Mouse (Mus musculus): ENCODE data around the gene G430095P16Rik. TPM values are rescaled to one million over a fixed set of nuclear protein-coding genes. Genes with fewer than 3 reads are reported as not detected.
A peak's percentile ranks its signal among the peaks of the same experiment; 100 is the strongest.

G430095P16Rik gene
- polyA plus RNA-seq (2015; fragmentation: Nextera tagmentation; extraction: Ambion mirVana) = 2.3 and 2.8 TPM in 2 replicates

DNA sequence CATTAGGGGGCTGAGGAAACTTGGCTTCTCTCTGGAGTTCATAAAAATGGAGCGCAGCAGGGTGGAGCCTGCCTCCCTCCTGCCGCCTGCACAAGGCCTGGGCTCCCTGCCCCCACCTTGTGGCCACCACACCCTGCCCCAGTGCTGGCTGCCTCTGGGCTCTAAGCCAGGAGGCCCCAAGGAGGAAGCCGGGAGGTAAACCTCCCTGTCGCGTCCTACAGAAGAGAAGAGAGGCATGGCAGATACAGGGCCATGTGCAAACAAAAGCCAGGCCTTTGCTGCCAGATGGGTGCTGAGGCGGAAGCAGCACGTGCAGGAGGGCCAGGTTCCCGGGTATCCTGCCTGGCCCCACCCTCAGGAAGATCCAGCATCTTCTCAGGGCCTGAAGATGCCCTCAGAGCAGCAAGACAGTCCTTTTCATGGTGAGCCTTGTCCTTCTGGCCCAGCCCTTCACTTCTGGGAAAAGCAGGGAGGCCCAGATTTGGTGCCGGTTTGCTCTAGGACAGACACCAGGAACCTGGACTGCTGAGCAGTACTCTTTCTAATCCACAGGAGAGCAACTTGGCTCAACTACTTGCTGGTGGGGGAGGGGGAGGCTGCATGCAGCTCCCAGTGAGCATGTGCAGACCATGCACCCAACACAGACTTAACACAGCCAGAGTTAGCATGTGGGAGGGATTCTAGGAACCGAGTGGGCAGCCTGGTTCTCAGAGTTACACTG, at the start of gene G430095P16Rik:
TSS of gene G430095P16Rik (plus strand) at position 158 of the 721 bp plus-strand sequence.
- Histone ChIP-seq H3K4me1 (ENCODE audit: insufficient read depth, low read length) (peaks cover 45% of the 10 kb centered on the region), H3K27me3 (ENCODE audit: insufficient read depth, low read length) (peaks cover 4% of the 10 kb centered on the region; the same call in 1 of the 2 replicates), H3K4me3 (ENCODE audit: low read length) (peak within 1 kb of the TSS; percentile 14), H3K9me3 (ENCODE audit: low read length) (no peaks in the 10 kb centered on the region), H3K27ac (ENCODE audit: low read length) (peak within 1 kb of the TSS; percentile 95), H3K36me3 (ENCODE audit: insufficient read depth, low read length) (peaks cover 4% of the 10 kb centered on the region; the same call in 1 of the 2 replicates), H3K4me2 (replicated peaks; ENCODE audit: low read depth, low read length) (peak within 1 kb of the TSS; percentile 30), H3K9ac (replicated peaks; ENCODE audit: low read length) (peak within 1 kb of the TSS; percentile 49)
- 22% methylated on average over 10 of the region's 10 CpGs for WGBS
- peak; percentile 85 for ATAC-seq (ENCODE audit: low FRiP score, low TSS enrichment)

DNA sequence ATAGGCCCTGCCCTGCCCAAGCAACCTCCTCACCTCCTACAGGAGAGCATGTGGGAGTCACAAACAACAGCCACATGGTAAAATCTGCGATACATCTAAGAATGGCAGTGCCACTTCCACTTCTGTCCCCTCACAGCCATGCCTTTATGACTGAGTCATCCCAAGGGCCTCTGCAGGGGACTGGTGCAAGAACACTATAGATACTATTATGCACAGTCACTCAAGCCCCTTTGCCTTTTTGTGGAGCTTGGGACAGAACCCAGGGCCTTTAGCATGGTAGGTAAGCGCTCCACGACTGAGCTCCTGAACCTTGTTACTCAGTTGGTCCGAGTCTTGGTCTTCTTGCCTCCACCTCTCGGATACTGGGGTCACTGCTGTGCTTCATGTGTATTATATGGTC, 45.5 kb upstream of the G430095P16Rik start:
- H3K4me3 ChIP-seq (ENCODE audit: low read length) = no peak overlapping the region
- no peak overlapping the region for H3K27ac ChIP-seq (ENCODE audit: low read length)
- no peak overlapping the region for H3K9ac ChIP-seq (replicated peaks; ENCODE audit: low read length)
- no peaks in the 10 kb centered on the region for H3K27me3 ChIP-seq (ENCODE audit: insufficient read depth, low read length)
- no peak overlapping the region for H3K4me2 ChIP-seq (replicated peaks; ENCODE audit: low read depth, low read length)
- 90% methylated on average over 5 of the region's 5 CpGs for WGBS
- no peaks in the 10 kb centered on the region for H3K9me3 ChIP-seq (ENCODE audit: low read length)
- H3K36me3 ChIP-seq (ENCODE audit: insufficient read depth, low read length) = peaks cover 41% of the 10 kb centered on the region
- no peak for ATAC-seq (ENCODE audit: low FRiP score, low TSS enrichment)
- H3K4me1 ChIP-seq (ENCODE audit: insufficient read depth, low read length) = no peaks in the 10 kb centered on the region

DNA sequence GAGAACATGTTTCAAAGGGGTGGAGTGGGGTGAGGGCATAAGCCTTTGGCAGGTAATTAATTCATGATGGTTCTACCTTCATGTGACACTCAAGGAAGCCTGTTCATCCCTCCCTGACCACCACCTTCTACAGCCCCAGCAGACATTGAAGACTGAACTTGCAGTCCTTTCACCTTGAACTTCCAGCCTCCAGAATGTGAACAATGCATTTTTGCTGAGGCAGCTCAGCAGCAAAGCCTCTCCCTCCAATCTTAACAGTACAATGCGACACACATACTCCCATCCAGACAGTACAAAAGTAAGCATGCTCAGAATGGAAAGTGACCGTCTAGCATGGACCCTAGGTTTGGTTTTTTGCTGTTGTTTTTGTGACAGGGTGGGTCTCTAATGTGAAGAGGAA, 41.3 kb upstream of the G430095P16Rik start:
- 74% methylated on average over 2 of the region's 2 CpGs for WGBS
- no peak overlapping the region for H3K9ac ChIP-seq (replicated peaks; ENCODE audit: low read length)
- H3K27me3 ChIP-seq (ENCODE audit: insufficient read depth, low read length) = no peaks in the 10 kb centered on the region
- H3K27ac ChIP-seq (ENCODE audit: low read length) = no peak overlapping the region
- H3K4me1 ChIP-seq (ENCODE audit: insufficient read depth, low read length) = peaks cover 17% of the 10 kb centered on the region
- H3K4me2 ChIP-seq (replicated peaks; ENCODE audit: low read depth, low read length) = no peak overlapping the region
- no peak for ATAC-seq (ENCODE audit: low FRiP score, low TSS enrichment)
- no peak overlapping the region for H3K4me3 ChIP-seq (ENCODE audit: low read length)
- H3K36me3 ChIP-seq (ENCODE audit: insufficient read depth, low read length) = 0 out of 2 replicates have a peak, but pooled peaks cover 5% of the 10 kb centered on the region
- no peaks in the 10 kb centered on the region for H3K9me3 ChIP-seq (ENCODE audit: low read length)

DNA sequence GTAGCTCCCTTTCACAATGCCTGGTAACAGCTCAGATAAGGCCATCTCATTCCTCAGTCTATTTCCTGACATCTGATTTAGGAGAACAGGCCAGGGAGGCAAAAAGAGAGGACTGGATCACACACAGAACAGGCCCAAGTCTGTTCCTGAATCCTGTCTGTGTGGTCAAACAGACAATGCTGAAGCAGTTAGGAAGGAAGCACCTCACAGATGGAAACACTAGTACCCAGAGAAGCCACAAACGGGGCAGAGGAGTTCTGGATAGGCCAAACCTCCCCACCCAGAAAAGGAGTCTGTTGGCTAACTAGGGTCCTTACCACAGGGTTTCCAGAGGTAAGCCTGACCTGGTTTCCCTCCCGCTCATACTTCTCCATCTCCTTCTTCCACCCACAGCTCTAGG, 40.5 kb upstream of the G430095P16Rik start:
- WGBS = 92% methylated on average over 2 of the region's 2 CpGs

DNA sequence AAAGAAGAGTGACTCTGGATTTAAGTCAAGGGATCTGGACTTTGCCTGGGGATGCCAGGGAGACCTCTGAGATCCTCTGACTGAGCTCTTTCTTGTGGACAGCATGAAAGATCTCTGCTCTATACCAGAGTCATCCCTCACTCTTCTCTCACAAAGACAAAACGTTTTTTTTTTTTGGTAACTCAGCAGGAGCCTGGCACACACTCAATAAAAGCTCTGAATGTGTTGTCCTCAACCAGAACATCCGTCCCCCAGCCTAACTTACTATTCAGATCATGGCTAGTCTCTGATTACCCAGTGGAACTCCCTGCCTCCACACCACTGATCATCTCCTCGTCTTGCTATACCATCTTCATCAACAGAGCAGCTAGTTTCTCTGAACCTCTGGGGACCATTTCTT, 38.3 kb upstream of the G430095P16Rik start:
- Histone ChIP-seq H3K9ac (replicated peaks; ENCODE audit: low read length) (no peak overlapping the region), H3K4me3 (ENCODE audit: low read length) (no peak overlapping the region), H3K27me3 (ENCODE audit: insufficient read depth, low read length) (no peaks in the 10 kb centered on the region), H3K9me3 (ENCODE audit: low read length) (no peaks in the 10 kb centered on the region), H3K4me1 (ENCODE audit: insufficient read depth, low read length) (peaks cover 31% of the 10 kb centered on the region), H3K4me2 (replicated peaks; ENCODE audit: low read depth, low read length) (no peak overlapping the region), H3K36me3 (ENCODE audit: insufficient read depth, low read length) (no peaks in the 10 kb centered on the region), H3K27ac (ENCODE audit: low read length) (no peak overlapping the region)
- no peak for ATAC-seq (ENCODE audit: low FRiP score, low TSS enrichment)
- 54% methylated on average over 3 of the region's 3 CpGs for WGBS

More for the DNA sequence above, 40.5 kb upstream of the G430095P16Rik start:
- Histone ChIP-seq H3K36me3 (ENCODE audit: insufficient read depth, low read length) (no peaks in the 10 kb centered on the region), H3K27me3 (ENCODE audit: insufficient read depth, low read length) (no peaks in the 10 kb centered on the region), H3K9ac (replicated peaks; ENCODE audit: low read length) (no peak overlapping the region), H3K4me1 (ENCODE audit: insufficient read depth, low read length) (peaks cover 19% of the 10 kb centered on the region), H3K27ac (ENCODE audit: low read length) (no peak overlapping the region), H3K9me3 (ENCODE audit: low read length) (no peaks in the 10 kb centered on the region), H3K4me3 (ENCODE audit: low read length) (no peak overlapping the region), H3K4me2 (replicated peaks; ENCODE audit: low read depth, low read length) (no peak overlapping the region)
- ATAC-seq (ENCODE audit: low FRiP score, low TSS enrichment) = no peak

DNA sequence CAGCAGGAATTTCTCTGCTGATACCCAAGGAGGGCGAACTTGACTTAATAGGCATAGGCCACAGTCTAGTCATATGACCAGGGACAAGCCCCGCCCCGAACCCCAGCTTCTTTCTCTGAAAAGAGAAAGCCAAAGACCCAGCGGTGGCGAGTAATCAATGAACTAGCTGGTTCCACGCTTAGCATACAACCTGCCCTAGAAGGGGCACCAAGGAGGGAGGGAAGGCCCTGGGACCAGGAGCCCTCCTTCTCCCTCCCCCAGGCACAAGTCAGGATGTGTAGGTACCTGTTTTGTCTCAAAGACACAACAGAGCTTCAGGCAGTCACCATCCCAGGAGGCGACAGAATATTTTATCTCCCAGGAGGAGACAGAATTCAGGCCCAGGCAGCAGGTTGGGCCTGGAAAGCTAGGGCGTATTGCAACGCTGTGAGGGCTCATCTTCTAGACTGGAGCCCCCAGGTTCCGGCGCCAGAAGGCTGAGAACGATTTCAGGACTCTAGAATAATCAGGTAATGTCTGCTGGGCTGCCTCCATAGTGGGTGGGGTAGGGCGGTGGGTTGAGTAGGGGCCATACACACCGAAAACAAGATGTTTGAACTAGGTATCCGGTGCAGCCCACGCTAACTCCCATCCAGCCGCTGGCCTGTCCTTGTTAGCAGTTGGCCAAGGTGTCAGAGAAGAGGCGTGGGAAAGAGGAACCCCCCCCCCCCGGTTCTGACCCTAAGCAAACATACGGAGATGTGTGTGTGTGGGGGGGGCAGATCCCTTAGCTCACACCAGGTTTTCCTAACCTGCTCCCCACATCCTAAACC, 36.4 kb upstream of the G430095P16Rik start, which contains the start of gene Trmt1:
TSS of gene Trmt1 (plus strand) at position 117 of the 812 bp plus-strand sequence.
- H3K27me3 ChIP-seq (ENCODE audit: insufficient read depth, low read length) = no peaks in the 10 kb centered on the region
- ATAC-seq (ENCODE audit: low FRiP score, low TSS enrichment) = 0 out of 2 replicates have a peak, but pooled peaks have one; percentile 36

DNA sequence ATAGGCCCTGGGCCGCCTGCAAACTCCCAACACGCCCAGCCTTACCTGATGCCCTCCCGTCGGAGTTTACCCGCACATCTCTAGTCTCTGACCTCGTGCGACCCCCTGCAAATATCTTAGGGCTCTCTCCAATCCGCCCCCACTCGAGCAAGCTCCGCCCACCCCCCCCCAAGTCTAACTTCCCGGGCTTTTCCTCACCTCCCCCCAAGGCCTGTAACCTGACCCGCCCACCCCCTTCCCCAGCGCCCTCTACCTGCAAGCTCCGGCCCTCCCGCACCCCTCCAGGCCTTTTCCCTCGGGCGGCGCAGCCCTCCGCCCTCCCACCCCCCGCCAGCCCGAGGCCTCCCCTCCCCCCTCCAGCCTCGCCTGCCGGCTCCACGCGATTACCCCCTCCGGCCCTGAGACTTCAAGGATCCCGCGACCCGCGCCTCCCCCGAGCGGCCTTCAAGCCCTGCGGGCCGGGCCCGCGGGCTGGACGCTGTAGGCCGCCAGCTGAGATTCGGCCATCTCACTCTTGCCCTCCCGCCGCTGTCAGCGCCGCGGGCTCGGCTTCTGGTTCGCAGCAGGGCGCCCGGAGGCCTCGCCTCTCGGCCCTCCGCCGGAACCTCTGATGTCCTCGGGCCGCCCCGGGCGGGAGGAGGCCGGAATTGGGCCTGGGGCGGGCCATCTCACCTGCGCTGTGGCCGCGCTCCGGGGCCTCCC, 35.7 kb upstream of the G430095P16Rik start:
- peak; percentile 47 for ATAC-seq (ENCODE audit: low FRiP score, low TSS enrichment)
- H3K4me3 ChIP-seq (ENCODE audit: low read length) = peak overlapping the region; percentile 99

More for the DNA sequence above, 36.4 kb upstream of the G430095P16Rik start, which contains the start of gene Trmt1:
- Histone ChIP-seq H3K36me3 (ENCODE audit: insufficient read depth, low read length) (peaks cover 5% of the 10 kb centered on the region), H3K4me3 (ENCODE audit: low read length) (peak within 1 kb of the TSS; percentile 99), H3K4me1 (ENCODE audit: insufficient read depth, low read length) (peaks cover 42% of the 10 kb centered on the region), H3K9ac (replicated peaks; ENCODE audit: low read length) (peak within 1 kb of the TSS; percentile 100), H3K27ac (ENCODE audit: low read length) (peak within 1 kb of the TSS; percentile 97), H3K4me2 (replicated peaks; ENCODE audit: low read depth, low read length) (peak within 1 kb of the TSS; percentile 82), H3K9me3 (ENCODE audit: low read length) (no peaks in the 10 kb centered on the region)
- 11% methylated on average over 20 of the region's 20 CpGs for WGBS

DNA sequence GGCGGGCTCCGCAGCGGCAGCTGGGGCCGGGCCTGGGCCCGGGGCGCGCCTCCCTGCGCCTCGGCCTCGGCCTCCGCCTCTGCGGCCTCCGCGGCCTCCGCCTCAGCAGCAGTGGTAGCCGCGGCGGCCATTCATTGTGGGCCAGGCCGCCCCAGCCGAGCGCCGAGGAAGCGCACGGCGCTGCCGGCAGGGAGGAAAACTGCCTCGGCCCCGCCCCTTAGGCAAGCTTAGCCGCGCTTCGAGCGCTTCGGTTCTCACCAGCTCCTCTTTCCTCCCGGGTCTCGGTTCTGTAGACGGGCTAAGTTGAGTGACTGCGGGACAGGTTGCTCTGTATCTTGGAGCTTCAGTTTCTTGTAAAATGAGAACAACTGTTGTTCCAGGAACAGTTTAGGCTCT, 35.1 kb upstream of the G430095P16Rik start, which contains the start of gene Nacc1:
TSS of gene Nacc1 (minus strand) at position 158 of the 396 bp plus-strand sequence.
- Histone ChIP-seq H3K4me1 (ENCODE audit: insufficient read depth, low read length) (peaks cover 42% of the 10 kb centered on the region), H3K4me3 (ENCODE audit: low read length) (peak within 1 kb of the TSS; percentile 99), H3K36me3 (ENCODE audit: insufficient read depth, low read length) (peaks cover 15% of the 10 kb centered on the region), H3K9me3 (ENCODE audit: low read length) (no peaks in the 10 kb centered on the region), H3K27ac (ENCODE audit: low read length) (peak within 1 kb of the TSS; percentile 97), H3K4me2 (replicated peaks; ENCODE audit: low read depth, low read length) (peak within 1 kb of the TSS; percentile 85), H3K9ac (replicated peaks; ENCODE audit: low read length) (peak within 1 kb of the TSS; percentile 100), H3K27me3 (ENCODE audit: insufficient read depth, low read length) (no peaks in the 10 kb centered on the region)
- peak; percentile 83 for ATAC-seq (ENCODE audit: low FRiP score, low TSS enrichment)
- 0% methylated on average over 35 of the region's 37 CpGs for WGBS

More for the DNA sequence above, 35.7 kb upstream of the G430095P16Rik start:
- Histone ChIP-seq H3K27me3 (ENCODE audit: insufficient read depth, low read length) (no peaks in the 10 kb centered on the region), H3K4me2 (replicated peaks; ENCODE audit: low read depth, low read length) (peak overlapping the region; percentile 82), H3K27ac (ENCODE audit: low read length) (peak overlapping the region; percentile 97), H3K9ac (replicated peaks; ENCODE audit: low read length) (peak overlapping the region; percentile 100), H3K9me3 (ENCODE audit: low read length) (no peaks in the 10 kb centered on the region), H3K4me1 (ENCODE audit: insufficient read depth, low read length) (peaks cover 42% of the 10 kb centered on the region), H3K36me3 (ENCODE audit: insufficient read depth, low read length) (peaks cover 10% of the 10 kb centered on the region)
- WGBS = 0% methylated on average over 48 of the region's 62 CpGs
